Mouse (Mus musculus) ovary, adult 18-20 months (tissue): ENCODE results near the gene Gpd2.
A peak's percentile ranks its signal among the peaks of the same experiment; 100 is the strongest.

Source experiments
- DNase-seq: peaks from one replicate; pipeline ENCODE4 v3.0.0; 2022; ENCODE audit warnings: low spot score, mixed read lengths

Gene Gpd2

DNA sequence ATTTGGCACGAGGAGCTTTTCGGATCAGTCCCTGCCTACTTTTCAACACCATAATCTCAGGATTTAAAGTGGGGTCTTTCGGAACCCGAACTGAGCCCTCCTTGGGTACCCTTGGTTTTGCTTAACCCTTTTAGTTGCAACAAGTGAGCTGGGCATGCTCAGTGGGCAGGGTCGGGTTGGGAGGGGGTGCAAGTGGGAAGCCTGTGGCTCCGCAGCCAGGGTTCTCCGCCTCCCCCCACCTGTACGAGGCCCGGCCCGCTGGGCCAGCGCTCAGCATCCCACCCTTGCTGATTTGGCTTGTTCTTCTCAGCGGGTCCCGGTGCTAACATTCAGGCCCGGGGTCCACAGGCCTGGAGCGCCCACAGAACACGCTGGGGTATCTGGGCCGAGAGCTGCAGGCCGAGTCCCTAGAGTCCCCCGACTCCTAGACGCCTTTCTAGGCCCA lies at the start of gene Gpd2:
Gene Gpd2, plus strand, starts transcription at position 161 of the 445 bp plus-strand sequence.
- DNase-seq = peak; percentile 3

DNA sequence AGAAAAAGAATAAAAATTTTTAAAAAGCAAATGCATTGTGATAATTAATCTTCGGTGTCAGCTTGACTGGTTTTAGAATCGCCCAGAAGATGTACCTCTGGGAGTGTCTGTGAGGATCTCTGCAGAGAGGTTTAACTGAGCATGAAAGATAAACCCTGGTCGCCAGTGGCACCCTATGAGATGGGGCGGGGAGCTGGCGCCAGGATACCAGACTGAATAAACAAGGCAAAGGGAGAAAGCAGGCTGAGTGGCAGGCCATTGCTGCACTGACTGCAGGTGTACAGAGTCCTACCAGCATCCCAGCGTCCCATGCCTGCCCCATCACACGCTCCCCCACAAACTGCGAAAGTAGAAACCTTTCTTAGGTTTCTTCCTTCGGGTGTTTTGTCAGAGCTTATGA lies 49.2 kb upstream of the Gpd2 start:
- no peak for DNase-seq

DNA sequence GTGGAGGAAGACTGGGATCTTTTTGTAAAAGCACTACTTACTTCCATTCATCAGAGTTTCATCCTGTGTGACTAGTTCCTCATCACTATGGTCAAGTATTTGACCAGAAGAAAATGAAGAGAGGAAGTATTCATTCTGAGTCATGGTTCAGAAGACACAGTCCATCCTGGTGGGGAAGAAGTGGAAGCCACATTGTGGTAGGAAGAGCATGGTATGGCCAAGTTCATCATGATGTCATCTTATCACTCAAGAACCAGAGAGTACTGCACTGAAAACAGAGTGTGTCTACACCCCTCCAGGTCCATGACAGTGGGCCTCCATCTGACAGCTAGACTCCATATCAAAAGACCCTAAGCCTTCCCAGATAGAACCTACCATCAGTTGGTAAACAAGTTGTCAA lies 46.6 kb upstream of the Gpd2 start:
- no peak for DNase-seq

DNA sequence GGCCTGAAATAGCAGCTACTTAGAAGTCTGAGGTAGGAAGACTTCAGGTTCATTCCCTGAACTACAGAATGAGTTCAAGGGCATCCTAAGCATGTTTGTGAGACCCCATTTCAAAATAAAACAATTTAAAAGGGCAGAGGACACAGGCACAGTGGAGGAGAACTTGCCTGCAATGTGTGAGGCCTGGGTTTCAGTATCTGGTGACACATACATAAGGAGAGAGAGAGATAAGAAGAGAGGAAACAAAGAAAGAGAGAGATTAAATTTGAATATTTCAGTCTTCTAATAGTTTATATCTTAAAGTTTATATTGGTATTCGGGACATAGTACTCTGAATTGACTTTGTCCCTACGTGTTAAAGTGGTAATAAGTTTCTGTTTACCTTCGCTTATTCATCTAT lies 38.4 kb upstream of the Gpd2 start:
- no peak for DNase-seq

DNA sequence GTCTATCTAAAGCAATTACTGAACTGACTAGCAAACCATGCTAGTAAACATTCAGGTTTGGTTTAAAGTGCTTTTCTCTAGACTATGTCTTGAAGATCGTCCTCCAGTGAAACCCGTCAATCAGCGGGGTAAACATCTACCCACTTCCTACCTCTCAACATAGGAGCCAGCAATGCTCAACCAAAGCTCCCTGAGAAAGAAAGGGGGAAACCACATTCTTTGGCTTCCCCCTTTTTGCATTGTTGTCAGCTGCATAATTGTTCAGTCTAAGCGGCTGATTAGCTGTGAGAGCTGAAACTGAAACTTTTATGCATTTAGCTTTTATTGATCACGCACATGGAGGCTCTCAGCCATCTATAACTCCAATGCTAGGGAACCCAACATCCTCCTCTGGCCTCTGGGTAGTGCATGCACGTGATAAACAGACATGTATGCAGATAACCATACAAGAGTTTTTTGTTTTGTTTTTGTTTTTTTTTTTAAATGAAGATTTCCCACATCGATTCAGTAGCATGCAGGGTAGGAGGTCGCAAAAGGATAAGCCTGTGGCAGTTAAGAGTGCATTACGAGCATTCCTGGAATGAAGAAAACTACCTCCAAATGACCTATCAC lies 28.9 kb upstream of the Gpd2 start:
- DNase-seq = no peak

DNA sequence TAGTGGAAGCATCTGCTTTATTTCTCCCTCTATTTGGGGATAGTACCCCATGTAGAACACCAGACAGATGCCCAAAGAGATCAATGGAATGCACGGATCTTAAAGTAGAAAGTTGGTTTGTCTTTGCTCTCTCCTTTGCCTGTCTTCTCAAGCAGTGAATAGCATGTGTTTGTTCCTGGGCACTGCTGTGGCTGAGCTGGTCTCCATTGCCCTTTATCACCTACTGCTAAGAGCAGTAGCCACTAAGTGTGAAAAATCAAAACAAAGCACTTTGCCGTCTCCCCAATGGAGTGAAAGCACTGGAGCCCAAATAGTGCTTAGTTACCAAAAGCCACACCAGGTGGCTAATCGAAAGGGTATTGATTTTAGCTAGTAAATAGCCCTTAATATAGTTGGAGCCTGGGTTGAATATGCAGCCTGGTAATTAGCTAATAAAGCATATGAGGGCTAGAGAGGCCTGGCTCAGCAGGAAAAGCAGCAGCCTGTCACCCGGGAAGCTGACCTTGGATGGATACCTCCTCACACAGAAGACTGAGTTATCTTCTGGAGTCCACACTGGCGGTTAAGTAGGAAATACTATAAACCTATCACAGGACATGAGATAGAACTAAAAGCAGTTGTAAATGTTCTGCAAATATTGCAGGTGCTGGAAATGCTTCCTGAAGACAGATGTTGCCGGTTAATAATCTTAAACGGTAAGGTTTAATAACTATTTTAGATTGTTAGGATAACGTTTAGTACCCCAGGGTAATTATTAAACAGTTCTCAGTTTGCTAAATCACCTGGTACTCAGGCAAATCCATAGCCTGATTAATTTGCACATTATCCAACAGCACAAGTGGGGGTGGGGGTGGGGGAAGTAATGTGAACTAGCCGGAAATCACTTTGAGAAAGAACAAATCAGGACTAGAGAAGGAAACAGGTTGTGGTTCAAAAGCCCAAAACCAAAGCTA lies 26.1 kb upstream of the Gpd2 start:
- DNase-seq = no peak

DNA sequence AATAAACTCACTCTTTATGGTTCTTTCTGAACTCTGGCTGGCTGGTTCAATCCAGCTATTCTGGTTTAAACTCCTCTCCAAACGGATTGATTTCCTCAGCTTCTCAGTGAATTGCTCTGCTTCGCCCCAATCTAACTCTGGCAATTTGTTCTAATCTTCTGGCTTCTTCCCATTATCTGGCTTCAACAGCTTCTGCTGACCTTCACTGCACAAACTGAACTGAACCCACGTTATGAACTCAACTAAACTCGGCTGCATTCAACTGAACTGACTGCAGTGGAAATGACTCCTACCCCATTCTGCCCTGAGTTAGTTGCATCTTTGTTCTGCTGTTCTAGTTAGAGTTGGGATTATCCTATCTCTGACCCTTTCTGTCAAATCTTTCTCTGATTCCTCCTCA lies 24.1 kb upstream of the Gpd2 start:
- DNase-seq = no peak

DNA sequence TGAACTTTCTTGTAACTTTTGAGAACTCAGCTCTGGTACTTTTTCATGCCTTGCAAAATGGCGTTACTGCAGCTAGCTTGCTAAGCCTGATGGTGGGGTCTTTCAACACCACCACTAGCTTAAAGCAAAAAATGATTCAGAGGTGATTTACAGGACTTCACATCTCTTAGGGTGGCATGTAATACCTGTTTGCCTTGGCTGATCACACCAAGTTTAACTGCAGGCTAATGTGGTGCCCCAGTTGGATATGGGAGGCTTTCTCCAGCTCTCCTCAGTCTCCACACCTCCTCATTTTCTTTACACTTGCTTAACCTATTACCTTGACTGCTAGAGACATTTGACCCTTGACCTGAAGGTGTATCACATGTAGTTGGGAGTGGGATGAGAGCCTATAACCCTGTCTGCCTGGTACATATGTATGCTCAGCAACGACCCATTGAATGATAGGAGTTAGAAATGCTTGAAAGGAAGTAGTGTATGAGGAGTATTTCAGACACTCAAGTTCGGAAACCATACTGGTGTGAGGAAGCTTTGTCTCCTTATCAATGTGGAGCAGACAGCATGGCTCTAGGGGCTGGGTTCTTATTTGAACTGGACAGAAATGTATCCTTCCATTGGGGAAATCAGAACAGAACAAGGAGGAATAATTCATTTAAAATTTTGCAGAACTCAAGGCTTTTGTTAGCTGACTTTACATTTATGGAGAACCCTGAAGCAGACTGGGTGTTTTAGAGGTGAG lies 14.0 kb upstream of the Gpd2 start:
- no peak for DNase-seq

DNA sequence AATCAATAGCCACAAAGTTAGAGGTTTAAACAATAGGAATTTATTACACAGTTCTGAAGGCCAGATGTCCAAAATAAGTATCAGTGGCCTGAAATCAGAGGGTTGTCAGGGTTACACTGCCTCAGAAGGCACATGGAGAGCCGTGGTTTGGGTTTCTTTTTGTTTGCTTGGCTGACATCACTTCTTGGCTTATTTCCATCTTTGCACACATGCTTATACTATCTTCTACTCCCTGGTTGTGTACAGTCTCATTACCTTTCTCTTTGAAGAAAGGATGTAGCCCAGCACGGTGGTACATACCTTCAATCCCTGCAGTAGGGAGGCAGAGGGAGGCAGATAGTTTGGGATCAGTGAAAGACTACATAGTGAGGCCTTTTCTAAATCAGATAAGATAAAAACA lies 12.2 kb upstream of the Gpd2 start:
- no peak for DNase-seq

DNA sequence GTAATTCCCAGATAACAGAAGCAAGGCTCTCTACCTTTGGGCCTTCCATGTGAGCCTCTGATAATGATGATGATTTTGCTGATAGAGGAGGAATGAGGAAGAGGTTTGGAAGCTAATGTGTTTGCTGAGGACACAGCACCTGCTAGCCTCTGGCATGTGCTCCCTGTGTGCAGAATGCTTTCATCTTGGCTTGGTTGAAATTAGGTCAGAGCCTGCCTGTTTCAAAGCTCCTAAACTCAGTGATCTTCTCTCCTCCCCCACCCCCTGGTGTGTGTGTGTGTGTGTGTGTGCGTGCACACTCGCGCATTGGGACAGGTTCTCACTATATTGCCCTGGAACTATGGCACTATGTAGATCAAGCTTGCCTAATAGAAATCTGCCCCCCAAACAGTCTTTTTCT lies 10.0 kb upstream of the Gpd2 start:
- no peak for DNase-seq

DNA sequence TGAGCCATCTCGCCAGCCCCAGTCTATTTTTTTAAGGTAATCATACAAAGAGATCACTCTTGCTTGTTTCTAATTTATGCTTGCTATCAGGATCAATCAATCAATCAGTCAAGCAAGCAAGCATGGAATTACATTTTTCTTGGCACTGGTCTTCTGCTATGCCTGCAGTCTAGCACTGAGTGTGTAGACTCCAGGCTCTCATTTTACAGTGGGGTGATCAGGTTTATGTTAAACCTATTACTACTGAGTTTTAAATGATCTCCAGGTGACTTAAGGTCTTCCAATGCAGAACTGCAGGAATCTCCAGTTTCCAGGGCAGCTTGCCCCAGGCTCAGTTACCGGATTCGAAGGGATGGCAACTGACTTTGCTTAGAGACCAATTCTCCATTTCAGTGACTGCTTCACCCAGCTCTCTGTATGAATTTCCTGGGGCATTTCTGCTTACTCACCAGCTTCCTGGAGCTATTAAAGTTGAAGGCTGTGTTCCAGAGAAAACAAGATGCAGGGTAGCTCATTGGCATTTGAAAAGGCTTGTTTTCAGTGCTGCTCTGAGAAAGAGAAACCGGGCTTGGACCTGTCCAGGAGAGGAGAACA lies 7.7 kb upstream of the Gpd2 start:
- DNase-seq = no peak

DNA sequence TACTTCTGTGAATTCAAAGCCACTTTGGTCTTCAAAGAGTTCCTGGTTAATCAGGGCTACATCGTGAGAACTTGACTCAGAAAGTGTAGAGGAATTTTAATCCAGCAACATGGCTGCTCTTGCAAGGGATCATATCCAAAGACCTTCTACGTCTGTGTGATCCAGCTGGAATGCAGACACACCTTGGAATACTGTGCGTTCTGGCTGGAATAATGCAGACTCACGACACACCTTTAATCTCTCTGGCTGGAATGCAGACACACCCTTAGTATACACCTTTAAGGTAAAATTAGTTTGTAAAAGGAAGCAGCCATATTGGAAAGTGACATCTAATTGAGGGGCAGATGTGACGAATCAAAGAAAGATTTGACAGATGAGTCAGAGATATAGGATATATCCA lies 6.0 kb upstream of the Gpd2 start:
- DNase-seq = no peak

DNA sequence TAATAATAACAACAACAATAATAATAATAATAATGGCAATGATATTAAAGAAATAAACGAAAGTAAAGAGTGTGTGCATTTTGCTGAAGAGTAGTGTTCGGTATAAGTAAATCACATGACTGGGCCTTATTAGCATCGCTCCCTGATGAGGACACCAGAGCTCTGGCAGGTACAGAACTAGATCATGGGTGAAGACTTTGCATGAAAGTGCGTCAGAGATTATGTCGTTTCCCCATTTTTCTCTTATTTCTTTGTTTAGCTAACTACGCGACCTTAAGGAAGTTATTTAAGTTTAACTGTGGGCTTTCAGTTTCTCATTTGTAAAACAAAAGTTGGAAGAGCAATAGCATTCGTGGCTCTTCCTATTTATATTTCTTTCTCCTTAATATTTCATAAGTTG lies 5.1 kb upstream of the Gpd2 start:
- no peak for DNase-seq

DNA sequence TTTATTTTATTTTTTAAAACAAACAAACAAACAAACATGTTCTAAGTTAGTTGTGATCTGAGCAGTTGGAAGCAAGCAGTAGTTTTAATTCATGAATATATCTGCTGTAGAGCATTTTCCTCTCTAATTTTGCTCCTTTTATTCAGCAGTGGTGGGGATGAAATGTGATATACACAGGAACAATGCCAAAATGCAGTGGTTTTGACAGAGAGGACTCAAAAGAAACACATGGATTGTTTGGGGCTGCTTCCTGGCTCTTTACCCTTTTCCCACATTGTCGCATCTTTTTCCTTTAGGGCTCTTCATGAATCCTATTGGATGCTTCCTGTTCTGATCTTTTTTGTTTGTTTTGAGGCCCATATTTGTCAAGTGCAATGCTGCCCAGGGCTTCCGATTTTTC lies 1.2 kb upstream of the Gpd2 start:
- DNase-seq = no peak

DNA sequence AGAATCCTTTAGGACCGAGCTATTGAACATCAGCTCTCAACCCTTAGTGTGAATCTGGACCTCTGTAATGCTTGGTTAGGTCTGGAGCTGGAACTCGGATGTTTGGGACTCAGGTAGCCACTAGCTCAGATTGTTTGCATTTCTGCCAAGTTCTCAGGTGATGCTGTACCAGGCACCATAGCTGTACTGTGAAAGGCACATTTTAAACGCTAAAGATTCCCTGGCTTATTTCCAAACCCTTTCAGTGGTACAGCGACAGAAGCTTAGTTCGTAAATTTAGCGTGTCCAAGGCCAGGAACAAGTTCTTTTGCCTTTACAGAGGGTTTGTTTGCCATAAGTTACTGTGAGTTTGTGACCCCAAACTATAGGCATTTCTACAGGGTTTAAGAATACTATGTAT lies 409 bp upstream of the Gpd2 start:
- no peak for DNase-seq

DNA sequence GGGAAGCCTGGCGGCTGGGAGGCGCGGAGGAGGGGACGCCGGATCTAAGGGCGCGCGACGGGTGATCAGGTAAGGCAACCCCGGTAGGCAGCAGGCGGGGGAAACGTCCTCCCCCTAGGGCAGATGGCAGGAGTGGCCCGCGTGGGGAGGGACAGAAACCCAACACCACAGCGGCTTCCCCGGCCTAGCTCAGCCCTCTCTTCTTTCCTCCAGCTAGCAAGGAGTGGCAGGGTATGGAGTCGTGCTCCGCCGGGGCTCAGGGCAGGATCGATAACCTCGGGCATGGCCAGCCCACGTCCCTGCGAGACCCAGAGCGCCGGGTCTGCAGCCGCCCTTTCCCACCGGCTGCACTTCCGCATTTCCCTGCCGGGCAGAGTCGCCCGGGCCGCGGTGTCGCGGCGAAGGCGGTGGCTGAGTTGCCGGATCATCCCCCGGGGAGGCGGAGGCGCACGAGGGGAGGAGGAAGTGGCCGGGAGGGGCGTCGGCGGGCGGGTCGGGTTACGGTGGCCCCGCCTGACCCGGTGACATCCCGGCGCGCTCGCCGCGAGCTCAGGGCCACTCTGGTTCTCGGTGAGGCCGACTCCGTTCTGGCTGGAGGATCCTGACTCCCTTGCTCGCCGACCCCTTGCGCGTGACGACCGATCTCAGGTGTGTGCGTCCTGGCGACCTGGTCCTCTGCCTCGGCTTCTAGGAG lies 632 bp downstream of the Gpd2 start:
- peak; percentile 82 for DNase-seq

DNA sequence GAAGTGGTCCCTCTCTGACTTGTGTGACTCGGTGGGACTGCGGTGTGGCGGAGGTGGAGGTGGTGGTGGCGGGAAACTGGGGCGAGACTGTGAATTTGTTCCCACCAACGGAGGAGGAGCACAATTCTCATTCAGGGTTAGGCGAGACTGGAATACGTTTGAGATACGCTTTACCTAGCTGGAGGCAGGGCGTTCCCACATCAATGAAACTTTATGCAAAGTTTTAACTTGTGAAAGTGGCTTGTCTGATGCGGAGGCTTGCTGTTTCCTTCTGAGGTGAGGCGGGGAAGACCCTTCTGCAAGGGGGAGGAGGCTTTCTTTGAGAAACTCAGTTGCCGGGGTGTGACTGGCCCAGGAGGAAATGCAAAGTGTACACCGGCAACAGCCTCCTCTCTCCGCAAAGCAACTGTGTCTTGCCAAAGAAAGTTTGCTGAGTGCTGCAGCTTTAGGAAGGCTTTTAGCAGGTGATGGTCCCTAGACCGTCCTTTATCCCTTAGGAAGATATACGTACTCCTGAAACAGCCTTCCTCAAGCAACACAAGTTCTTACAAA lies 1.3 kb downstream of the Gpd2 start:
- peak; percentile 3 for DNase-seq

DNA sequence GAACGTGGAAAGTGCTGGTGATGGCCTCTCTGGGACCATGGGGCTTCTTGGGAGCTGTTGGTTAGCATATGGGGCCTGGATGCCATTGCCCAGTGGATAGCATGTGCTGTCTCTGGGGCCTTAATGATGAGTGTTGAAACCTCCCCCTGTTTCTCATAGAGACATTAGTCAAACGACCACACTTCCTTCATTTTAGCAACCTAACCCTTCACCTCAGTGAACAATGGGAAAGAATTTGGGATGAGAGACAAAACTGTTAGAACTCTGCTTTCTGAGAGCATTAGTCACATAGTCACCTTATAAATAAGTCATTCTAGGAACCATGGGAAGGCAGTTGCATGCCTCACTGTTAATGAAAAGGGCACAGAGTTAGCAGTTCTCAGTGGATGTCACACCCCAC lies 1.9 kb downstream of the Gpd2 start:
- no peak for DNase-seq

DNA sequence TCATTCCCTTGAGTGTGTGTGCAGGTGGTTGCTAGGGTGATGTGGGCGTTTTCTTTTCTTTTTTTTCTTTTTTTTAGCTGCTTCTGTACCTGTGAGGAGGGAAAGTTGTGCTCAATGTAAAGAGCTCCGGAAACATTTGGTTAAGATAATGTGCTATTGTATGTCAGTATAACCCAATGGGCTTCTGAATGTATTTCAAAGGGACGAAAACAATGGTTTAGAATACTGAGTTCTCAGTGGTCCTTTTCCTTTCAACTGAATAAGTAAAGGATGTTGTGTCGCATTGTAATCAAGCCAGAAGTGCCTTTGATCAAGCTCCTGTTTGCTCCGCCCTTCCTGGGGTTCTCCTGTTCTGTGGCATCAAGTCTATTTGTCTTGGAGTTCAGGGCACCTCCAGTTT lies 6.6 kb downstream of the Gpd2 start:
- no peak for DNase-seq

DNA sequence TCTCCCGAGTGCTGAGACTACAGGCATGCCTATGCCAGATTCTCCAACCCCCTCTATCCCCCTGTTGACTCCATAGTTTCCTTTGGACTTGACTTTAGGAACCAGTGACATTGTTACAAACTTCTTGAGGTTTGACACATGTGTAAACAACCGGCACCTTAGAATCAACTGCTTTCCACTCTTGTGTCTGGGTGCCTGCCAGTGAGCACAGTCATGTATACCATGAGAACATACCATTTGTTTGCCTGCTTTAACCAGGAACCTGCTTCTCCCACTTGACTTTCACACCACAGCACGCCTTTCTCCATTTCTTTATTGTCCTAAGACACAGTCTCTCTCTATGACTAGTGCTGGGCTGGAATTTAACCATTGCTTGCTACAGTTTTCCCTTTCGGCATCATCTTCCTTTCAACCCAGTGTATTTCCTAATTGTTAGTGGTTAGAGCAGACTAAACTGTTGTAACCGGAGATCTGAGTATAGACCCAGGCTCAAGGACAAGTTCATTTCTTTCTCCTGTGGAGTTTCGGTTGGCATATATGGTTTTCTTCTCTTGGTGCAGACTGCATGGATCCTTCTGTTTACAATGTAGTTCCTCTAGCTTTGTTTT lies 8.4 kb downstream of the Gpd2 start:
- no peak for DNase-seq

DNA sequence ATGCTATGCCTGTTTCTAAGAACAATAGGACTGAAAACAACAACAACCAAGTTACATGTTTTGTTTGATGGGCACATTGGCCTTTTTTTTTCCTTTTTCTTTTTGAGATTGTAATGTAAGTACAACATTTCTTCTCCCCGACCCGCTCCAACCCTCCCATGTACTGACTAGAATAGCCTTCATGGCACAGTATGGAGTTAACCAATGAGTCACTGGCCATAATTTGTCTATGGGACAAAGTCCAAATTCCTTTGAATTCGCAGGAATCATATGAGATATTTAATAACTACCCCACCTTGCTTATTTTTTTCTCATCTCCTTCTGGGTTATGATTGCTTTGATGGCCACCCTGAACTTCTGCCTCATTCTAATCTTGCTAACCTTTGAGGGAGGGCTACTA lies 12.7 kb downstream of the Gpd2 start:
- no peak for DNase-seq
